Mouse (Mus musculus) ES-E14 (cell line): ENCODE measurements at regions not wholly inside any gene's neighbourhood (a gene's known extent, or its start where the extent isn't known, plus 50 kb on each side); places are given as distances from the start of the nearest gene placed in this dataset.

Experiments used
- CHD2 ChIP-seq: IDR thresholded peaks from 2 replicates; pipeline ENCODE4 v1.6.1; 2014; ENCODE audit warnings: mild to moderate bottlenecking, low read depth, low read length, inconsistent platforms
- ZC3H11A ChIP-seq: IDR thresholded peaks from 2 replicates; pipeline ENCODE4 v1.6.1; 2012; ENCODE audit warnings: low read depth, mild to moderate bottlenecking, inconsistent platforms, low read length, borderline replicate concordance
- ZNF384 ChIP-seq: IDR thresholded peaks from 2 replicates; pipeline ENCODE4 v1.6.1; 2012; ENCODE audit warnings: low read depth, low read length, inconsistent platforms

DNA sequence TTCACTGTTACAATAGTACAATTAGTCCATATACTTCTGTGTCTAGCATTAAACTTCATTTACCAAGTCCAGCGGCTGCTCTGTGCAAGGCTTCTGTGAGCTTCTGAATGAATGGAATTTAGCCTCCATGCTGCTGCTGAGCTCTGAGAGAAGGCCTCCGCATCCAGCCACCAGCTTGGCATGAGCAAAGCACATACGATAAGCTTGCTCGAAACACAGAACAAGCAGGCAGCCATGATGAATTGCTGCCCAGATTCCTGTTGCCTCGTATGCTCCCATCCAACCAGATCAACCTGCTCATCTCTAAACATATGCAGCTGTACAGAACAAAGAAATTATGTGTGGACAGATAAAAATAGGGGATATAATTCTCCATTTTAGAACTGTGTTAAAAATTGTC is 140.4 kb upstream of the Tll1 start:
- TF ChIP-seq ZC3H11A (no peak), CHD2 (no peak), ZNF384 (no peak)
